Mouse (Mus musculus) megakaryocyte, adult 5-6 weeks (primary cell): ENCODE data around the gene Grin1. TPM values are rescaled to one million over a fixed set of nuclear protein-coding genes. Genes with fewer than 3 reads are reported as not detected.

Experiments
- ATAC-seq: 2 replicates; pipeline ENCODE4 v1.8.0; 2016; ENCODE audit warnings: mild to moderate bottlenecking, inconsistent platforms; ENCODE audit not compliant: poor library complexity, severe bottlenecking
- total RNA-seq, 2 experiments: library from RNA; stranded (forward) in 1 of 2; stranded (reverse) in 1 of 2; fragments of 153-499, 151-499 nt in 1 of 2; fragments of 221-1000, 200-1000 nt in 1 of 2; gene quantifications; 2 replicates each; pipeline versions ENCODE4 v1.2.3 to v1.2.4; 2015 to 2017

Grin1 gene
- total RNA-seq (2015) = not detected in 2 replicates
- total RNA-seq (2017) = not detected in 2 replicates

GRCm38 (mm10) chr2:25318971-25319773, at the start of gene Grin1:
Grin1 (minus strand) TSS chr2:25319187.
- ATAC-seq = peak; percentile 57

DNA sequence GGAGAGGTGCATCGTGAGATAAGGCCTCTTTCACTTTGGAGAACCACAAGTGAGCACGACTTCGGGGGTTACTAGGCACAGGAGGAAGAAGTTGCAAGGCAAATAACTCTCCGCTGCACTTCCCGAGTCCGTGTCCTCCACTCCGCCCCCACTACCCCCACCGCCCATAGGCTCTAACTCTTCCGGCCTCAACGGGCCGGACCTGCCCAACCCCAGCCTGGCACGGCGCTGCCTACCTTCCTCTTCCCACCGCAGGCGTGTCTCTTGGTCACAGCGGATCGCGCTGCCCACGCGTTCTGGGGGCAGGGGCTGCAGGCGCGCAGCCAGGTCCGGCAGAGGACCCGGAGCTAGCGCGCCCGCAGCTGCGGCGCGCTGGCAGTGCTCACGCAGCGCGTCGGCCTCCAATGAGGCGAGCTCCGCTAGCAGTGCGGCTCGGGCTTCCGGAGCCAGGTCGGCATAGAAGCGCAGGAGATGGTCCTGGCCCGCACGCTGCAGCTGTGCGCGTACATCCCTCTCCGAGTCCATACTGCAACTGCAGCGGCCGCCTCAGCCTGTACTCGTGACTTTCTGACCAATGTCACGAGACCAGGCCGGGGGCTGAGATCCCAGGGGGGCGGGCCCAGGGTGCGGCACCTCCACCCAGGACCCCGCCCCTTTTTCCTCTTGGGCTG, 46.2 kb upstream of the Grin1 start, which contains the start of gene Uap1l1:
Uap1l1 (minus strand) TSS at position 592 of the 671 bp plus-strand sequence.
- peak; percentile 92 for ATAC-seq

DNA sequence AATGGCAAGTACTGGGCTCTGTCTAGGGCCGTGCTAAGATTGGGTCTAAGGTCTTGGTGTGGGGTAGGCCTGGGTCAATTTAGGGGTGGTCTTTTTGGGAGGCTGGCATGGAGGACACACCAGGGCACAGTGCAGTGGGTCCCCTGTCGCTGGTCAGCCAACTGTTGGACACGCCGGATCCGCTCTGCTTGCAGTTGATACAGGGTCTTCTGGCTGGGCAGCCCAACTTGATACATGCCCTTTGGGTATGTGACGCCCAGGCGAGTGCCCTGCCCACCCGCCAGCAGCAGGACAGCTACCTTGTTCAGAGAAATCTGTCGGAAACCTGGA, 45.7 kb upstream of the Grin1 start:
- no peak for ATAC-seq

GRCm38 (mm10) chr2:25364313-25364712, 45.3 kb upstream of the Grin1 start:
- ATAC-seq = no peak

- ATAC-seq = no peak
Measured at GRCm38 (mm10) chr2:25363478-25364178, 44.6 kb upstream of the Grin1 start.

- ATAC-seq = no peak
Measured at GRCm38 (mm10) chr2:25359848-25360247, 40.9 kb upstream of the Grin1 start.

DNA sequence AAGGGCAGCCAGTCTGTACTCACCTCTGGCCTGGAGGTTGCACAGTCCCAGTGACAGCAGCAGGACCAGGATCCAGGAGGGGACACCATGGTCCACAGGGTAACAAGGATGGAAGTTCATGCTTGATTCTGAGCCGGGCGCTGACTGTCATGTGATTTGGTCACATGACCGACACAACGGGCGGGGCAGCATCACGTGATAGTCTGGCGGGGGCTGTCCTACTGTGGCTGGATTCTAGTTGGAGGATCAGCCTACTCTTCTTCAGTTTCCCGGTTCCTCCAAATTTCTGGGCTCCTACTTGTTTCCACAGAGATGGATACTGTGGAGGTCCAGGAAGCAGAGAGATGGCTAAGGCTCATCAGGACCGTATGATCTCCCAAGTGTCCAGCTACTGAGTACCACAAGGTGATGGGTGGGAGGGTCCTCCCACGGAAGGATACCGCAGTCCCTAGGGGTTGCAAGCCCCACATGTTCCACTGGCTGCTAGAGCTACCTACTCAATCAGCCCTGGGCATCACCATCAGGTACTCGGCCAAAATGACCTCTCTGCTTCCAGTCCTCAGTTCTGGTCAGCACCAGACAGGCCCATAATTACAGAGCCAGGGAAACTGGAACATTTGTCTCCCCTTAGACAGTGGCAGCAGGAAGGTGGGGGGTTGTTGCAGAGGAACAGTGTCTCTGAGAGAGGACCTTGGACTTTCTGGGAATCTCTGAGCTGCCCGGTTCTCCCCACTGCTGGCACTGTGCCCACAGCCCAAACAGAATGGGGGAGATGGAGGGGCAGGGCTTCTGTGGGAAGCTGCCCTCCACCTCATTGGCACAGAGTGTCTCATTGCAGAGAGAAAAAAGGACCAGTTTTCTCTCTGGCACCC, 37.5 kb upstream of the Grin1 start, which contains the start of gene Dpp7:
Dpp7 (minus strand) TSS at position 152 of the 872 bp plus-strand sequence.
- ATAC-seq = peak; percentile 66

DNA sequence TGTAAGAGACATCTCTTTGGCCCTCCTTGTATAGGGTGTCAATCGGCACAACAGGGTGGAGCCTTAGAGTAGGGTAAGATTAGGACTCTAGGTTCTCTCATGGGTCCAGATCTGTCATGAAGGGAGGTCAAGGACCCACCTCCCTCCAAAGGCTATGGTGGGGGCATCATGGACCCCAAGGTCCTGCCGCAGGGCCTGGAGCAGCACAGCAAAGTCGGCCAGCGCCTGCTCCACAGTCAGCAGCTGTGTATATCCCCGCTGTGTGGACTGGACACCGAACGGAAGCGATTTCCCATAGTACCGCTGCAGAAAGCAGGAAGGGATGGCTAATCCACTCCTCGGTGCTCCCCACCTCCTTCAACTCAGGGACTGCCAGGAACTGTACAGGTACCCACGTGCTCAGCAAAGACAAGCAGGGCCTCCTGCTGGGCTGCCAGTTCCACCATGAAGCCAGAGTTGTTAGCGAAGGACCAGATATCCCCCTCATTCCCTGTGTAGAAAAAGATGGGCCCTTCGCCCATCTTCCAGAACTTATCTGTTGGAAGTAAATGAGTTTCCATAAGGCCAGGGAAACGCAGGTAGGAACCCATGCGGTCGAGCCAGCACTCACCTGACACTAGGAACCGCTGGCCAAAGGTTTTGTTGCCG, 36.6 kb upstream of the Grin1 start:
- ATAC-seq = no peak

- no peak for ATAC-seq
Measured at GRCm38 (mm10) chr2:25354211-25354610, 35.2 kb upstream of the Grin1 start.

DNA sequence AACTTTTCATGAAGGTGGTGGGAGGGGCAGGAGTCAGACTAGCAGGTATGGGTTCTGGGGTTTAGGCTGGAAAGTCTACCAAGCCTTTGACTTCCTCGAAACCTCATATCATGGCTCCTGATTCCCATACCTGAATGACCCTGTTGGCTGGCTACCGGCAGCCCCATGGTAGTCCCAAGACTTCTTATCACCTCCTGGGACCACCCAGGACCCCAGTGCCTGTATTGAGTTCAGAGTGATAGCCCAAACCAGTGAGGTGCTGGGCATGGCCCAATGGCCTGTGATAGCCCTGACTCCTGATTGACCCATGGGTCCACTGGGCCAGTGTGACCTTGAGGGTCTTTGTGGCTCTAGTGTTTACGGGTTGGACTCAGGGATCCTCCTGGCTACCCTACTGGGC, 31.7 kb upstream of the Grin1 start:
- no peak for ATAC-seq

DNA sequence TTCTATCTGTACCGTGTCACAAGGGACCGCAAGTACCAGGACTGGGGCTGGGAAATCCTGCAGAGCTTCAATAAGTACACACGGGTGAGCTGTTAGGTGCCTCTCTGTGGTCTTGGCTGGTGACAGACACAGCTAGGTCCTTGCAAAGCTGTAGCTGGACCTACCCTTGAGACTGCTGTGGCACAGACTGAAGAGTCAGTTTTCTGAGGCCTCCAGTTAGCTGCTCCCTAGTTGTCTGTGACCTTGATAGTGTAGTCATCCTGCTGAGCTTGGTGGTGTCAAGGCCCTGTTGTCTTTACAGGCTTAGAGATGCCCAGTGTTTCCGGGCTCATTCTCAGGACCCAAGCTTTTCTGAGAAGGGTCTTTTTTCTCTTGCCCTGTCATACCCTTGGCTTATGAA, 30.5 kb upstream of the Grin1 start:
- ATAC-seq = no peak

DNA sequence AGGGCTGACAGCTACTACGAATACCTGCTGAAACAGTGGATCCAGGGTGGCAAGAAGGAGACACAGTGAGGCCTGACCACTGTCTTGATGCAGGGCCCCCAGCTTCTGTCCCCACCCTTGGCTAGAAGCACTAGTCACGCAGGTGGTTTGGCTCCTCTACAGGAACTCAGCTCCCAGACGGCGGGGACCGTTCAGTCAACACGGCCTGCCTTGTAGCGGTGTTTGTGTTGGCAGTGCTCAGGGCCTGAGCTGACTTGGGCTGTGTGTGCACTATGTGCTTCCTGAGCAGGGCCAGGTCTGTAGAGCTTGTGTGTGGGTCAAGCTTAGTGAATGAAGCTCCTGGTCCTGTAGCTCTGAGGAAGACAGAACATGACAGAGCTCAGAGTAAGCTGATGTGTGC, 29.2 kb upstream of the Grin1 start:
- no peak for ATAC-seq

DNA sequence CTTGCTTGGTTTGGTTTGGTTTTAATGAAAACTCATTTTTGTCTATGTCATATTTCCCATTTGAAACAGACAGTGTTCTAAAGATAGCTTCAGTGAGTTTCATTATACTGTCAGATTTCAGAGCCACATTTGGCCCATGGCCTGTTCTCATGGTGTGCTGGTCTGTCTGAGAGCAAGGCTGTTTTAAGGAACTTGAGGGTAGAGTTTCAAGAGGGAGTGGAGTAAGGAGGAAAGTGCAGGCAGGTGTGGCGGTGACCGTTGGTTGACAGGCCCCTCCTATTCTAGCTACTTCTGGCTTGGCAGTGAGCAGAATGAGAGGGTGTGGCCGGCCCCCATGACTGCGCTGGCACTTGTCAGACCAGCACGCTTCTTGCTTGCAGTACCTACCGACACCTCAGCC, 19.3 kb upstream of the Grin1 start:
- ATAC-seq = peak; percentile 71

GRCm38 (mm10) chr2:25333569-25333968, 14.6 kb upstream of the Grin1 start:
- no peak for ATAC-seq

- ATAC-seq = peak; percentile 97
Measured at GRCm38 (mm10) chr2:25332286-25333160, 13.5 kb upstream of the Grin1 start, which contains the start of gene Man1b1. Man1b1 (plus strand) TSS chr2:25332338.

- ATAC-seq = no peak
Measured at GRCm38 (mm10) chr2:25331470-25331869, 12.5 kb upstream of the Grin1 start.

DNA sequence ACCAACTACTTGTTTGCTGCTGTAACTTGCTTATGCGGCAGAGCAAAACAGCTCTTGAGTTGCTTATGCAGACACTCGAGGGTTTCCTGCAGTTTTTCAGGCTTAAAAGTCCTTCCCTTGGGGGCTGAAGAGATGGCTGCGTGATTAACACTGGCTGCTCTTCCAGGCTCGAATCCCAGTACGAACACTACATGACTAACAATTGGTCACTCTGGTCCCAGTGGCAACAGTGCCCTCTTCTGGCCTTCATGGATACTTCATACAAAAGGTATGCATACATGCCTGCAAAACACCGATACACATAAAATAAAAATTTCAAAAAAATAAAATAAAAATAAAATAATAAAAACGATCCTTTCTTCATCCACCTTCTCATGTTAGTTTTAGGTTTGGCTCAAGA, 9.5 kb upstream of the Grin1 start:
- ATAC-seq = no peak

GRCm38 (mm10) chr2:25326036-25326435, 7.0 kb upstream of the Grin1 start:
- no peak for ATAC-seq

GRCm38 (mm10) chr2:25320084-25320483, 1.1 kb upstream of the Grin1 start:
- ATAC-seq = no peak
